Mouse (Mus musculus) mouse embryonic stem cell (cell line): ENCODE measurements at regions not wholly inside any gene's neighbourhood (a gene's known extent, or its start where the extent isn't known, plus 50 kb on each side); places are given as distances from the start of the nearest gene placed in this dataset.

ENCODE experiments used
- in situ Hi-C, 2 experiments: fragments of 300-500 bp; cut with MboI; formaldehyde crosslinking; loops; 1 replicate in 1 of 2; 3 replicates in 1 of 2; pipeline ENCODE4 v1.14.3; 2019 to 2020; ENCODE audit warnings: low sequenced_read_pairs in 2 of 2, low pct_unique_long_range_greater_than_20kb in 1 of 2, mixed read lengths in 1 of 2; ENCODE audit not compliant: unreplicated experiment in 1 of 2

- in situ Hi-C loops, result no loop called here
Observed at GRCm38 (mm10) chr1:75612083-75612720, 66.1 kb downstream of the Slc4a3 start.

GRCm38 (mm10) chr1:75613206-75613605 is 67.1 kb downstream of the Slc4a3 start:
- in situ Hi-C loops, result no loop called here

- in situ Hi-C loops, result no loop called here
Observed at GRCm38 (mm10) chr1:75616971-75617370, 70.9 kb downstream of the Slc4a3 start.

GRCm38 (mm10) chr1:75618367-75618790 is 72.3 kb downstream of the Slc4a3 start:
- in situ Hi-C loops, result no loop called here

GRCm38 (mm10) chr1:75630287-75630686 is 84.2 kb downstream of the Slc4a3 start:
- in situ Hi-C loops, result no loop called here

- in situ Hi-C loops, result no loop called here
Observed at GRCm38 (mm10) chr1:75631729-75632128, 85.7 kb downstream of the Slc4a3 start.

GRCm38 (mm10) chr1:75635591-75635990 is 89.5 kb downstream of the Slc4a3 start:
- in situ Hi-C loops, result no loop called here

GRCm38 (mm10) chr1:75639031-75640001 is 93.2 kb downstream of the Slc4a3 start:
- in situ Hi-C loops, result no loop called here

GRCm38 (mm10) chr1:75642496-75642895 is 96.4 kb downstream of the Slc4a3 start:
- in situ Hi-C loops, result no loop called here

- in situ Hi-C loops, result loop anchor here in 1 of 2 experiments (25.0 kb wide), 1 partner anchor 285 kb away; no protein-coding TSS in a partner anchor
Observed at GRCm38 (mm10) chr1:75652547-75652946, 106.5 kb downstream of the Slc4a3 start.

GRCm38 (mm10) chr1:75652987-75653573 is 107.0 kb downstream of the Slc4a3 start:
- in situ Hi-C loops, result loop anchor here in 1 of 2 experiments (25.0 kb wide), 1 partner anchor 284 kb away; no protein-coding TSS in a partner anchor

GRCm38 (mm10) chr1:75653671-75654076 is 107.6 kb downstream of the Slc4a3 start:
- in situ Hi-C loops, result loop anchor here in 1 of 2 experiments (25.0 kb wide), 1 partner anchor 284 kb away; no protein-coding TSS in a partner anchor

- in situ Hi-C loops, result loop anchor here in 1 of 2 experiments (25.0 kb wide), 1 partner anchor 281 kb away; no protein-coding TSS in a partner anchor
Observed at GRCm38 (mm10) chr1:75656592-75656991, 110.5 kb downstream of the Slc4a3 start.

- in situ Hi-C loops, result loop anchor here in 1 of 2 experiments (25.0 kb wide), 1 partner anchor 277 kb away; no protein-coding TSS in a partner anchor
Observed at GRCm38 (mm10) chr1:75660336-75661100, 114.5 kb downstream of the Slc4a3 start.

- in situ Hi-C loops, result loop anchor here in 1 of 2 experiments (25.0 kb wide), 1 partner anchor 275 kb away; no protein-coding TSS in a partner anchor
Observed at GRCm38 (mm10) chr1:75662141-75662990, 116.3 kb downstream of the Slc4a3 start.

- in situ Hi-C loops, result loop anchor here in 1 of 2 experiments (25.0 kb wide), 1 partner anchor 269 kb away; no protein-coding TSS in a partner anchor
Observed at GRCm38 (mm10) chr1:75667736-75668269, 121.7 kb downstream of the Slc4a3 start.

- in situ Hi-C loops, result no loop called here
Observed at GRCm38 (mm10) chr1:75676295-75676694, 130.2 kb downstream of the Slc4a3 start.
